Mouse (Mus musculus) lung, embryonic 15.5 days (tissue): ENCODE data around the gene Cbr4. TPM values are rescaled to one million over a fixed set of nuclear protein-coding genes. Genes with fewer than 3 reads are reported as not detected.

Experiments
- ATAC-seq: fragments of 200-750 bp; cut with Nextera tagmentation; 2 replicates; pipeline ENCODE4 v1.8.0; 2017; ENCODE audit warnings: moderate number of reproducible peaks, borderline replicate concordance; ENCODE audit not compliant: low FRiP score, low TSS enrichment; ENCODE audit errors: extremely low read depth
- H3K27ac ChIP-seq: fragments of 300-500 bp; sonication (generic); 2 replicates; pipeline ENCODE4 v1.5.1; 2015; ENCODE audit warnings: moderate library complexity, mild to moderate bottlenecking, inconsistent platforms
- H3K27me3 ChIP-seq: fragments of 300-500 bp; sonication (generic); 2 replicates; pipeline ENCODE4 v1.6.1; 2015; ENCODE audit warnings: inconsistent platforms
- H3K36me3 ChIP-seq: fragments of 300-500 bp; sonication (generic); 2 replicates; pipeline ENCODE4 v1.6.1; 2015; ENCODE audit warnings: inconsistent platforms
- H3K4me1 ChIP-seq: fragments of 300-500 bp; sonication (generic); 2 replicates; pipeline ENCODE4 v1.6.1; 2015; ENCODE audit warnings: inconsistent platforms
- H3K4me2 ChIP-seq: fragments of 300-500 bp; sonication (generic); 2 replicates; pipeline ENCODE4 v1.6.1; 2015; ENCODE audit warnings: inconsistent platforms, mild to moderate bottlenecking, moderate library complexity
- H3K4me3 ChIP-seq: fragments of 300-500 bp; sonication (generic); 2 replicates; pipeline ENCODE4 v1.5.1; 2015; ENCODE audit warnings: mild to moderate bottlenecking, inconsistent platforms
- H3K9ac ChIP-seq: fragments of 300-500 bp; sonication (generic); 2 replicates; pipeline ENCODE4 v1.6.1; 2015; ENCODE audit warnings: inconsistent platforms
- H3K9me3 ChIP-seq: fragments of 300-500 bp; sonication (generic); 2 replicates; pipeline ENCODE4 v1.6.1; 2016; ENCODE audit warnings: inconsistent platforms
- WGBS: fragments of 180-500 bp; shearing (Covaris S2); methylation state at CpG from one replicate; pipeline ENCODE4 v1.1.7; 2015; 5-methylcytosine and 5-hydroxymethylcytosine counted together
- polyA plus RNA-seq: library from polyadenylated mRNA; unstranded; fragments of >200 nt; fragmentation: Nextera tagmentation; extraction: Ambion mirVana; gene quantifications from 2 replicates; pipeline ENCODE4 v1.2.1, GENCODE M21; 2015

Gene Cbr4
- 28.3 and 31.7 TPM in 2 replicates for polyA plus RNA-seq

DNA sequence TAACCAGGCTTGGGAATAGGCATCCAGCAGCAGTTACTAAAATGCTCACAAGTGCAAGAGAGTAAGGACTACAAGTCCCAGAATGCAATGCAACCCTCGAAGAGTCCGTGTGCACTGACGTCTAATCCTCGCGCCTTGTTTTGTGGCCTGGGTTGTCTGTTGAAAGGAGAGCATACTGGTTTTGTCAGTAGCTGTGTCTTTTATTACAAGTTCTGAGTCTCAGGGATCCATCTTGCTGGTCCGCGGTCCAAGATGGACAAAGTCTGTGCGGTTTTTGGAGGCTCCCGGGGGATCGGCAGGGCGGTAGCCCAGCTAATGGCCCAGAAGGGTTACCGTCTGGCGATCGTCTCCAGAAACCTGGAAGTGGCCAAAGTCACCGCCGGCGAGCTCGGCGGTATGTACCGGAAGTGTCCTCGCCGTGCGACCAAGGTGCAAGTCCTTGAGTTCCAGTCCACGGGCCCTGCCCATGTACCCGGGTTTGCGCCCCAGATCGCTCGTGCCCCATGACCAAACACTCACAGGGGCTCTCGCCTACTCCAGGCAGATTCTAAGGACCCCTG lies at the start of gene Cbr4:
Gene Cbr4, plus strand, starts transcription at position 138 of the 560 bp plus-strand sequence.
- H3K4me1 ChIP-seq: peaks cover 4% of the 10 kb centered on the region; the same call in 1 of the 2 replicates
- peak within 1 kb of the TSS; percentile 65 for H3K9ac ChIP-seq
- WGBS: under 1% methylated on average over 29 of the region's 29 CpGs
- H3K36me3 ChIP-seq: 0 out of 2 replicates have a peak, but pooled peaks cover under 1% of the 10 kb centered on the region
- H3K4me3 ChIP-seq: peak within 1 kb of the TSS; percentile 65
- H3K27ac ChIP-seq: peak within 1 kb of the TSS; percentile 95
- H3K4me2 ChIP-seq: peak within 1 kb of the TSS; percentile 63
- H3K9me3 ChIP-seq: no peaks in the 10 kb centered on the region
- ATAC-seq: peak; percentile 93
- no peaks in the 10 kb centered on the region for H3K27me3 ChIP-seq

DNA sequence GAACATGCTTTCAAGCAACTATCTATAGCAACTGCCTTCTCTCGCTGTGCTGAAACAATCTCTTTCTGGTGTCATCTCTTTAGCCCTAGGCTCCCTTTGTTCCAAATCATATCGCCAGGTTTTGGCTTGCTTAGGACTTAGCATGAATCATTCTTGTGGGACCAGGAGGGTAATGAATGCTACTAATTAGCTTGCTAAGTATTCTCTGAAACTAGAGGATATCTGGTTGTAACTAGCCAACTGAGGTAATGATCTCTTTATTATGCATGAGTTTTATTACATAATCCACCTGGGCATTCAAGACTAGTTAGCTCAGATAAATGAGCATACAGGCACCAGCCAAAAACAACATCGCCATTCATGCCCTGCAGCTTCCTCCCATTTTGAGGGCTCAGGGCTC lies 44.5 kb upstream of the Cbr4 start:
- Histone ChIP-seq H3K4me1 (0 out of 2 replicates have a peak, but pooled peaks cover 8% of the 10 kb centered on the region), H3K9me3 (no peaks in the 10 kb centered on the region; the same call in 1 of the 2 replicates), H3K36me3 (no peaks in the 10 kb centered on the region), H3K9ac (no peak overlapping the region), H3K27me3 (no peaks in the 10 kb centered on the region), H3K4me3 (no peak overlapping the region), H3K27ac (no peak overlapping the region), H3K4me2 (no peak overlapping the region)
- ATAC-seq: no peak
- WGBS: 93% methylated on average over 3 of the region's 3 CpGs

DNA sequence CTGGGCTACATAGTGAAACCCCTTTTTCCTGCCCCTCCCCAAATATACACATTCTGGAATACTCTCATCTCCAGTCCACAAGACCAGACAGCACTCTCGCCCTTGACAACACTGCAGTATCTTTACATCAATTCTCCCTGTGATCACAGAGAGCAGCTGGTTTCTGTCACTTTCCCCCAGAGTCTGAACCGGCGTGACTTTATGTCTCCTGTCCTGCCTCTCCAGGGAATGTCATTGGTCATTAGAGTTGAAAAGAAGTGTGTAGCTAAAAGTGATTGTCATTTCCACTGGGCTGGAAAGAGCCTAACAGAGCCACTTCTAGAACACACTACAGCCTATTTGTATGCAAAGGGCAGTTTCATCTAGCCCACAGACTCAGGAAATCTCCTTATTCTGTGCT lies 43.2 kb upstream of the Cbr4 start:
- ATAC-seq: peak; percentile 75; the same call in 1 of the 2 replicates
- Histone ChIP-seq H3K9ac (no peak overlapping the region), H3K36me3 (no peaks in the 10 kb centered on the region), H3K4me3 (no peak overlapping the region), H3K4me1 (peaks cover 12% of the 10 kb centered on the region; the same call in 1 of the 2 replicates), H3K27me3 (no peaks in the 10 kb centered on the region), H3K9me3 (no peaks in the 10 kb centered on the region; the same call in 1 of the 2 replicates), H3K4me2 (no peak overlapping the region), H3K27ac (no peak overlapping the region)
- 45% methylated on average over 3 of the region's 3 CpGs for WGBS

DNA sequence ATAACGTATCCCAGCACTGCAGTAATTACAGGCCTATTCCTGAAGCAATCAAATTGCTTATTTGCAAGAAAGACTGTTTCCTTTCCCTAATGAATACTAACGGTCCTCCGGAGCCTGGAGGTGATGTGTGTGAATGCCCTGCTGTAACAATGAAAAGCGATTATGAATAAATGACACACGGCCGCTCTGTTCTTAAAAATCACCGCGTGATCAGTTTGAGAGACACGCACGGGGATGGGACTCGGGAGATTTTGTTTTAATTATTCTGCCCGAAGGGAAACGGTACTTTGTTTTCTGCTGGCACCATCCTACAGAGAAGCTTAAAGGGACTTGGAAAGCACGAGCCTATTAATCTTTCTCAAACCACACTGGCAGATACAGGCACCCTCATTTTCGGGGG lies 41.2 kb upstream of the Cbr4 start:
- ATAC-seq: no peak
- Histone ChIP-seq H3K4me3 (0 out of 2 replicates have a peak overlapping the region, but pooled peaks have one; percentile 3), H3K27ac (no peak overlapping the region), H3K4me2 (peak overlapping the region; percentile 31; the same call in 1 of the 2 replicates), H3K27me3 (no peaks in the 10 kb centered on the region), H3K4me1 (peaks cover 12% of the 10 kb centered on the region; the same call in 1 of the 2 replicates), H3K9me3 (no peaks in the 10 kb centered on the region), H3K9ac (no peak overlapping the region), H3K36me3 (no peaks in the 10 kb centered on the region)
- WGBS: 31% methylated on average over 15 of the region's 15 CpGs

DNA sequence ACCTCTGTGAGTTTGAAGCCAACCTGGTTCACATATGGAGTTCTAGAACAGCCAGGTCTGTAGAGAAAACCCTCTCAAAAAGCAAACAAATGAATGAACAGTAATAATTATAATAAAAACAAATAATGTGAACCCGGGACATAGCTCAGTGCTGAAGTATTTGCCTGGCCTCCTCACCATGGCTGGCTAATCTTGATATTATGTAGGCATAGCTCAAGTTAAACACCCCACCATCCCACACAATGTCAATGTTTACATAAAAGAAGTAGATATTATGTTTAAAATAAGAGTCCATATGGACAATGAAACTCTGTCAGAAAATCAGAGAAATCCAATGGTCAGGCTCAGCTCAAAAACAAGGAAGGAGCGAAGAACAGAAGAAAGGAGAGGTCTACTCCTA lies 39.4 kb upstream of the Cbr4 start:
- Histone ChIP-seq H3K9me3 (no peaks in the 10 kb centered on the region), H3K9ac (no peak overlapping the region), H3K27ac (peak overlapping the region; percentile 58; the same call in 1 of the 2 replicates), H3K4me2 (no peak overlapping the region), H3K4me3 (no peak overlapping the region), H3K4me1 (peaks cover 12% of the 10 kb centered on the region; the same call in 1 of the 2 replicates), H3K27me3 (no peaks in the 10 kb centered on the region), H3K36me3 (no peaks in the 10 kb centered on the region)
- no peak for ATAC-seq
- WGBS: 49% methylated on average over 2 of the region's 2 CpGs

DNA sequence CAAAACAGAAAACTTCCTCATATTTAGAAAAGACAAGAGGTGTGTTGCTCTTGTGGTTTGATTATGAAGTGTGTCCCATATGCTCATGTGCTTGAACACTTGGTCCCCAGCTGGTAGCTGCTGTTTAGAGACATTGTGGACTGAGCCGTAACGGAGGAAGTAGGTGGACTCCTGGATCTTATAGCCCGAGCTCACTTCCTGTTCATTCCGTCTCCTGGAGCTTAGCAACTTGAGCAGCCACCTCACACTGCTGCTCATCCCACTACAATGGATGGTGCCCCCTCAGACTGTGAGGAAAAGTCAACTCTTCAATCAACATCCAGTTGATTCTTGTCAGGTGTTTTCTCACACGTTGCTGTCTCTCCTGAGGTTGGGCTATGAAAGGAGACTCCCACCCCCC lies 38.7 kb upstream of the Cbr4 start:
- no peak overlapping the region for H3K9ac ChIP-seq
- H3K4me2 ChIP-seq: no peak overlapping the region
- no peak overlapping the region for H3K4me3 ChIP-seq
- ATAC-seq: no peak
- H3K27ac ChIP-seq: peak overlapping the region; percentile 58; the same call in 1 of the 2 replicates
- H3K4me1 ChIP-seq: peaks cover 12% of the 10 kb centered on the region; the same call in 1 of the 2 replicates
- H3K27me3 ChIP-seq: no peaks in the 10 kb centered on the region
- H3K9me3 ChIP-seq: no peaks in the 10 kb centered on the region
- WGBS: 45% methylated on average over 5 of the region's 5 CpGs
- no peaks in the 10 kb centered on the region for H3K36me3 ChIP-seq

DNA sequence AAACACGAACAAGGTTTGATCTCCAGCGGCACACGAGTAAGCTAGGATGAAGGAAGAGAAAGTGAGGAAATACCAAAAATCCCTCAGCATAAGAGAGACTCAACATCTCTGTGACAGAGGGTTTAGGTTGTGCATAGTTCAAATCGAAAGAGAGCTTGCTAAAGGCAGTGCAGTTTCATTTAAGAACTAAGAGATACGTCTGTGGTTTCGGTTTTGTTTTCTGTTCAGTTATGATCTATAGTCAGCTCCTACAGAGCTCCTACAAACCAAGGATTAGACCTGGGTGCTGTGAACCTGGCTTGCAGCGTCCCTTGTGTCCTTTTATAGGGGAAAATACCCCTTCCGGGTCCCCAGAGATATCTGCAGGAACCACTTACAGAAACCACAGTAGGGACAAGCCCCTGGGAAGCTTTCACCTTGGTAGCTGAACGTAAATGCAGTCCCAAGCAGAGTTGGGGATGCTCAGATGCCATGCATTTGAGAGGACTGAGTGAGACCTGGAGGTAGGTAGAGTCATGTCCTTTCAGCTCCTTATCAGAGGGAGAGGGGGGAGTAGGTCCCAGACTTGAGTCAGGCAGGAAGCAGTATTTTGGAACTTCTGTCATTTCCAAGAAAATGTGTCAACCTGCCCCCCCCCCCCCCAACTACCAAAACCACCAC lies 36.5 kb upstream of the Cbr4 start:
- Histone ChIP-seq H3K4me2 (no peak overlapping the region), H3K27ac (no peak overlapping the region), H3K9ac (no peak overlapping the region), H3K27me3 (no peaks in the 10 kb centered on the region), H3K9me3 (no peaks in the 10 kb centered on the region), H3K4me3 (no peak overlapping the region), H3K4me1 (peaks cover 12% of the 10 kb centered on the region; the same call in 1 of the 2 replicates), H3K36me3 (no peaks in the 10 kb centered on the region)
- 76% methylated on average over 9 of the region's 9 CpGs for WGBS
- ATAC-seq: no peak

DNA sequence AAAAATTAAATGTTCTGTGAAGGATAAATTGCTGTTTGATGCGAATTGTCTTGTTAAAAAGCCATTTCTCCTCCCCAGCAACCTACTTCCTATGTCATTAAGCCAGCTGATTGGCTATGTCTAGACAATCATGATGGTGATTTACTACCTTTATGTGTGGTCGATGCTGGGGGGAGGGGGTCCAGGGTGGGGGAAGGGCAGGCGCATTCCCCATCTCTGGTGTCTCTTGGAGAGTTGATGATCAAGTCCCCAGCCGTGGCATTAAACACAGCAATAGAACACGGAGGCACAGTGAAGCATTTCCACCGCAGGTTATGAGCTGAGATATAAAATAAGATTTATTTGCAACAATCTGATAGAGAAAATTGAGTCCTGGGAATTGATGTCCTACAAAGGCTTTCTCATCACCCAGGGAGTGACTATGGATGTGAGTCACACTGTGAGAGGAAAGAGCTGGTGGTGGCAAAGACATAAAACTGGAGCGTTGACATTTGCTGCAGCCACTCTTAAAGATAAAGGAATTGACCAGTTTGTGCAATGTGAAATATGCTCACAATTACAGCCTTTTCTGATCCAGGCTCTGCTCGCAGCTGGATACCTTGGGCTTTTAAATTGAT lies 35.7 kb upstream of the Cbr4 start:
- Histone ChIP-seq H3K4me3 (no peak overlapping the region), H3K36me3 (no peaks in the 10 kb centered on the region), H3K9ac (no peak overlapping the region), H3K4me2 (no peak overlapping the region), H3K27ac (no peak overlapping the region), H3K4me1 (peaks cover 6% of the 10 kb centered on the region; the same call in 1 of the 2 replicates), H3K27me3 (no peaks in the 10 kb centered on the region), H3K9me3 (no peaks in the 10 kb centered on the region)
- 41% methylated on average over 8 of the region's 8 CpGs for WGBS
- ATAC-seq: no peak

DNA sequence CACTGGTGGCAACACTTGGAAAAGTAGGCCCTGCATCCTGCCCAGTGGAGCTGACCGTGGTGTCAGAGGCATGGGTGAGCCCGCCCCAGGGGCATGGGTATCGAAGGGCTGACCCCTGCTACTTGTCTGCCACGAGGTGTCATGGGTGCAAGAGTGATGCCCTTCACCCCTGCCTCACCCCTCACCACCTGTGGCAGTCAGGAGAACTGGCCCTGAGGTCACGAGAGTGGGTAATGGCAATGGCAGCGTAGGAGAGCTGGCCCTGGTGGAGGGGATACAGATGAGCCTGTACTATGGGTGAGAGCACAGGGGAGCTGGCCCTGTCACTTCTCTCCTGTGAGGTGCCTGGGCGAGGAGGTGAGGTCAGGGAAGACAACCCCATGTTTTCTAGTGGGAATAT lies 27.8 kb upstream of the Cbr4 start:
- Histone ChIP-seq H3K36me3 (no peaks in the 10 kb centered on the region), H3K9me3 (no peaks in the 10 kb centered on the region), H3K9ac (no peak overlapping the region), H3K4me3 (no peak overlapping the region), H3K27me3 (no peaks in the 10 kb centered on the region), H3K27ac (no peak overlapping the region), H3K4me2 (no peak overlapping the region), H3K4me1 (no peaks in the 10 kb centered on the region)
- WGBS: 80% methylated on average over 7 of the region's 7 CpGs
- no peak; the same call in 1 of the 2 replicates for ATAC-seq

DNA sequence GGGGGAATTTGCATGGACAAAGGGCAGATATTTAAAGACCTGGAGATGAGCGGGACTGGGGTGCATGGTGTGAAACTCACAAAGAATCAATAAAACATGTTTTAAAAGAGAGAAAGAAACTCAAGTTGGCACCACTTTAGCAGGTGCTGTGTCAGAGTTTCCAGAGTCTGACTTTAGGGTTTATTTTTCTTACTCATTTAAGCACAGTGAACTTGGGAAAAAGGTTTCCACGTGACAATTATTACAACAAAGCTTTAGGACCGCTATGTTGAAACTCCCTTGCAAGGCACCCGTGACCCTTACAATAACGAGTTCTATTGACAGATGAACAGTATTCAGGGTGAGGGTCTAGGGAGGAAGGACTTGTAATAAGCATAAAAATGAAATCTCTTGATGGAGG lies 25.3 kb upstream of the Cbr4 start:
- 77% methylated on average over 5 of the region's 5 CpGs for WGBS
- Histone ChIP-seq H3K4me1 (no peaks in the 10 kb centered on the region), H3K9ac (no peak overlapping the region), H3K27me3 (no peaks in the 10 kb centered on the region), H3K36me3 (no peaks in the 10 kb centered on the region), H3K4me3 (no peak overlapping the region), H3K4me2 (no peak overlapping the region), H3K9me3 (no peaks in the 10 kb centered on the region), H3K27ac (no peak overlapping the region)
- ATAC-seq: no peak

DNA sequence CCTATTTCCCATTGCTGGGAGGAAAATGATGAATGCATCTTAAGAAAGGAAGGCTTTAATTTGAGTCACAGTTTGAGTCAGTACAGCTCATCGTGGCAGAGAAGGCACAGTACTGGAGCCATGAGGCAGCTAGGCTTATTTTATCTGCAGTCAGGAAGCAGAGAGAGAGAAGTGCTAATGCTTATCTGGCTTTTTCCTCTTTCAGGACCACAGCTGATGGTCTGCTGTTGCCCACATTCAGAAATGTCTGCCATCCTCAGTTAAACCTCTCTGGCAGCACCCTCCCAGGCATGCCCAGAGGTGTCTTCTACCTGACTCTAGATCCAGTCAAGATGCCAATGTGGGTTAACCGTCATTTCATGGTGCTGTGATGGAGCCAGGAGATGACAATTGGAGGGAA lies 23.1 kb upstream of the Cbr4 start:
- peaks cover 6% of the 10 kb centered on the region; the same call in 1 of the 2 replicates for H3K4me1 ChIP-seq
- no peaks in the 10 kb centered on the region for H3K27me3 ChIP-seq
- no peak overlapping the region for H3K9ac ChIP-seq
- no peaks in the 10 kb centered on the region for H3K9me3 ChIP-seq
- WGBS: 68% methylated on average over 2 of the region's 2 CpGs
- no peaks in the 10 kb centered on the region for H3K36me3 ChIP-seq
- H3K27ac ChIP-seq: no peak overlapping the region
- H3K4me3 ChIP-seq: no peak overlapping the region
- no peak for ATAC-seq
- no peak overlapping the region for H3K4me2 ChIP-seq
